Mouse (Mus musculus): ENCODE data around the gene Pla2g4b.

DNA sequence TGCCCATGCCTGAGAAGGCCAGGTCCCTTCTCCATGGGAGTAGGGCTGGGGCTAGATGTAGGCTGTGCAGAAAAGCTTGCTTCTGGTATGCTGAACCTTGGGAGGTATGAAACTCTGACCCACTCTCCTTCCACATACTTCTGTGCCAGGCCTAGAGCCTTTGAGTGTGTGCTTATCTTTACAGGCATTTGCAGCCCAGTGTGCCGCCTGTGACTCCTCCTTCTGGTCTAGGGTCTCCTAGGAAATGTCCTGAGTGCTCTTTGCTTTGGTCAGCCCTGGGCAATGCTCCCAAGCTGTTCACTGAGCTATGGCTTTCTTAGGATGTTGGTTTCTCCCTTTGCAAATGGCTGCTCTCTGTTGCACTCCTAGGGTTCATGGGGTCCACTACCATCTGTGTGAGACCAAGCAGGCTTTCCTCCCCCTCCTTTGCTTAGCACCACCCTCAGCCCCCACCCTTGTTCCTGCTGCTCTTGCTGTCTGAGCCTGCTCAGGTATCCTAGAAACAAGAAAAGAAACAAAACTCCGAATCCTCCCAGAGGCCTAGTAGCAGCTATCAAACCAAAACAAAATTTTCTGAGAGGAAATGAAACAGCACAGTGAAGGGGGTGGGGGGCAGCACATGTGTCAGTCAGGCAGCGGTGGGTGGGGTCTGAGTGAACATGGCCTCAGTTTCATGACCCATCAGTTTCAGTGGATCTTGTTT, 32.2 kb upstream of the Pla2g4b start:
- TF ChIP-seq POLR2A (IDR thresholded peaks at IDR 0.05; ENCODE audit: low read depth, low read length) (no peak), CTCF (IDR thresholded peaks at IDR 0.05; ENCODE audit: borderline replicate concordance, insufficient read depth, low read length) (no peak)
